Mouse (Mus musculus) effector memory CD4-positive, alpha-beta T cell, adult 5 months (primary cell): ENCODE measurements around the gene Cylc2. TPM values are rescaled to one million over a fixed set of nuclear protein-coding genes. Genes with fewer than 3 reads are reported as not detected.

Experiments
- polyA plus RNA-seq: library from polyadenylated mRNA; unstranded; fragments of 100-300 nt; shearing (Covaris generic); gene quantifications from one replicate; pipeline ENCODE4 v1.2.1, GENCODE M21; 2017

The Cylc2 gene
- not detected for polyA plus RNA-seq

DNA sequence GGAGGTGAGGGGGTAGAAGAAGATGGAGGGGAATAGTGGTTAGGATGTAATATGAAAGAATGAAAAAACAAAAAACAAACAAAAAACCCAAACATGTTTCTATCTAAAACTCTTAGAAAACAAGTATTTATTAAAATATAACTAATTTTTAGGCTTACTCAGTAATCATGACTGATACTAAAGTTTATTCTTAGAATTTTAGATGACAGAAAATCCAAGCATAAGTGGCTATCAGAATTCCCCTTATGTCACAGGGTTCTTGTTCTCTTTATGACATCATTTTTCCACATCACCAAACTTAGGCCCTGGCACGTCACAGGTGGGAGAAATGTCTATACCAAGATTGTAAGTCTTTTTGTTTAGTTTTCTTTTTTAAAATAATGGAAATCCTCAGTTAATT, at the start of gene Cylc2:
TSS of gene Cylc2 (plus strand) at position 301 of the 400 bp plus-strand sequence.

